Mouse (Mus musculus) bone marrow macrophage, adult 2 months (primary cell): ENCODE measurements at regions not wholly inside any gene's neighbourhood (a gene's known extent, or its start where the extent isn't known, plus 50 kb on each side); places are given as distances from the start of the nearest gene placed in this dataset.
"Not testable (repeated sequence)": the region's sequence is repeated elsewhere in the genome, so short reads cannot be mapped to it uniquely, and the experiment has no call there.

Experiments
- H3K27ac ChIP-seq: 2 replicates; pipeline ENCODE4 v1.5.1; 2012; ENCODE audit warnings: low read depth, low read length; ENCODE audit not compliant: insufficient read depth
- H3K4me1 ChIP-seq: 2 replicates; pipeline ENCODE4 v1.6.1; 2012; ENCODE audit warnings: low read length; ENCODE audit not compliant: control insufficient read depth, insufficient read depth
- H3K4me3 ChIP-seq: 2 replicates; pipeline ENCODE4 v1.5.1; 2012; ENCODE audit warnings: mild to moderate bottlenecking, low read length, moderate library complexity; ENCODE audit not compliant: insufficient read depth

GRCm38 (mm10) chr14:53030227-53030626, 534.7 kb upstream of the Olfr1507 start:
- not testable (repeated sequence) for H3K4me3 ChIP-seq, H3K27ac ChIP-seq, H3K4me1 ChIP-seq

- not testable (repeated sequence) for H3K27ac ChIP-seq, H3K4me1 ChIP-seq, H3K4me3 ChIP-seq
Measured at GRCm38 (mm10) chr14:53026958-53027357, 531.4 kb upstream of the Olfr1507 start.

GRCm38 (mm10) chr14:53020152-53020551, 524.6 kb upstream of the Olfr1507 start:
- not testable (repeated sequence) for H3K4me3 ChIP-seq, H3K4me1 ChIP-seq

GRCm38 (mm10) chr14:53007741-53008140, 512.2 kb upstream of the Olfr1507 start:
- not testable (repeated sequence) for H3K4me1 ChIP-seq, H3K27ac ChIP-seq, H3K4me3 ChIP-seq

More at GRCm38 (mm10) chr14:53020152-53020551, 524.6 kb upstream of the Olfr1507 start:
- H3K27ac ChIP-seq = not testable (repeated sequence)

- H3K27ac ChIP-seq, H3K4me3 ChIP-seq, H3K4me1 ChIP-seq: not testable (repeated sequence)
Measured at GRCm38 (mm10) chr14:53007323-53007722, 511.8 kb upstream of the Olfr1507 start.

GRCm38 (mm10) chr14:53001289-53001688, 505.7 kb upstream of the Olfr1507 start:
- H3K27ac ChIP-seq, H3K4me3 ChIP-seq, H3K4me1 ChIP-seq: not testable (repeated sequence)

GRCm38 (mm10) chr14:52992106-52992760, 496.7 kb upstream of the Olfr1507 start:
- H3K4me3 ChIP-seq, H3K27ac ChIP-seq, H3K4me1 ChIP-seq: not testable (repeated sequence)

GRCm38 (mm10) chr14:52991328-52991665, 495.7 kb upstream of the Olfr1507 start:
- H3K4me3 ChIP-seq, H3K4me1 ChIP-seq, H3K27ac ChIP-seq: not testable (repeated sequence)

- H3K4me3 ChIP-seq, H3K4me1 ChIP-seq, H3K27ac ChIP-seq: not testable (repeated sequence)
Measured at GRCm38 (mm10) chr14:52990569-52991327, 495.2 kb upstream of the Olfr1507 start.

- H3K4me1 ChIP-seq, H3K27ac ChIP-seq, H3K4me3 ChIP-seq: not testable (repeated sequence)
Measured at GRCm38 (mm10) chr14:52989940-52990339, 494.4 kb upstream of the Olfr1507 start.

- H3K27ac ChIP-seq, H3K4me3 ChIP-seq, H3K4me1 ChIP-seq: not testable (repeated sequence)
Measured at GRCm38 (mm10) chr14:52988563-52988962, 493.0 kb upstream of the Olfr1507 start.

- H3K4me3 ChIP-seq, H3K4me1 ChIP-seq, H3K27ac ChIP-seq: not testable (repeated sequence)
Measured at GRCm38 (mm10) chr14:52972207-52973003, 476.9 kb upstream of the Olfr1507 start.

- H3K4me3 ChIP-seq, H3K4me1 ChIP-seq, H3K27ac ChIP-seq: not testable (repeated sequence)
Measured at GRCm38 (mm10) chr14:52962110-52962509, 466.6 kb upstream of the Olfr1507 start.

GRCm38 (mm10) chr14:52956515-52956914, 461.0 kb upstream of the Olfr1507 start:
- not testable (repeated sequence) for H3K4me3 ChIP-seq, H3K4me1 ChIP-seq, H3K27ac ChIP-seq

- H3K4me1 ChIP-seq, H3K4me3 ChIP-seq, H3K27ac ChIP-seq: not testable (repeated sequence)
Measured at GRCm38 (mm10) chr14:52944925-52945324, 449.4 kb upstream of the Olfr1507 start.

GRCm38 (mm10) chr14:52942438-52942837, 446.9 kb upstream of the Olfr1507 start:
- not testable (repeated sequence) for H3K27ac ChIP-seq, H3K4me3 ChIP-seq, H3K4me1 ChIP-seq
